Mouse (Mus musculus): ENCODE data around the gene Acsm4. TPM values are rescaled to one million over a fixed set of nuclear protein-coding genes. Genes with fewer than 3 reads are reported as not detected.
A peak's percentile ranks its signal among the peaks of the same experiment; 100 is the strongest.

Gene Acsm4
- polyA plus RNA-seq (2014; fragmentation: Nextera tagmentation; extraction: Ambion mirVana): not detected in 2 replicates

- Histone ChIP-seq H3K36me3 (ENCODE audit: control insufficient read depth, insufficient read depth, low read length) (no peaks in the 10 kb centered on the region), H3K4me1 (replicated peaks; ENCODE audit: control insufficient read depth, insufficient read depth, low read length) (no peaks in the 10 kb centered on the region), H3K9me3 (ENCODE audit: control insufficient read depth, low read length) (no peaks in the 10 kb centered on the region), H3K4me3 (ENCODE audit: low read depth, low read length) (no peak within 1 kb of the TSS), H3K9ac (ENCODE audit: low read depth, low read length) (no peak within 1 kb of the TSS), H3K27ac (ENCODE audit: low read depth, low read length) (no peak within 1 kb of the TSS), H3K4me2 (no peak within 1 kb of the TSS), H3K27me3 (replicated peaks; ENCODE audit: control insufficient read depth, insufficient read depth, low read length) (no peaks in the 10 kb centered on the region)
- WGBS: 75% methylated on average over 5 of the region's 5 CpGs
- ATAC-seq (replicated peaks; ENCODE audit: low FRiP score): no peak
- DNase-seq (ENCODE audit: low spot score): no peak
Observed at GRCm38 (mm10) chr7:119689726-119690125, at the start of gene Acsm4. TSS of gene Acsm4 (plus strand) at chr7:119690026.

GRCm38 (mm10) chr7:119642307-119642706 is 47.5 kb upstream of the Acsm4 start:
- H3K4me1 ChIP-seq (replicated peaks; ENCODE audit: control insufficient read depth, insufficient read depth, low read length): no peaks in the 10 kb centered on the region
- no peak for ATAC-seq (replicated peaks; ENCODE audit: low FRiP score)
- H3K36me3 ChIP-seq (ENCODE audit: control insufficient read depth, insufficient read depth, low read length): no peaks in the 10 kb centered on the region
- 69% methylated on average over 5 of the region's 5 CpGs for WGBS
- H3K27ac ChIP-seq (ENCODE audit: low read depth, low read length): no peak overlapping the region
- H3K27me3 ChIP-seq (replicated peaks; ENCODE audit: control insufficient read depth, insufficient read depth, low read length): no peaks in the 10 kb centered on the region
- no peak overlapping the region for H3K4me2 ChIP-seq
- no peaks in the 10 kb centered on the region for H3K9me3 ChIP-seq (ENCODE audit: control insufficient read depth, low read length)
- H3K9ac ChIP-seq (ENCODE audit: low read depth, low read length): no peak overlapping the region
- no peak for DNase-seq (ENCODE audit: low spot score)
- no peak overlapping the region for H3K4me3 ChIP-seq (ENCODE audit: low read depth, low read length)

- 86% methylated on average over 3 of the region's 3 CpGs for WGBS
- Histone ChIP-seq H3K9ac (ENCODE audit: low read depth, low read length) (no peak overlapping the region), H3K9me3 (ENCODE audit: control insufficient read depth, low read length) (no peaks in the 10 kb centered on the region), H3K4me3 (ENCODE audit: low read depth, low read length) (no peak overlapping the region), H3K36me3 (ENCODE audit: control insufficient read depth, insufficient read depth, low read length) (no peaks in the 10 kb centered on the region), H3K4me1 (replicated peaks; ENCODE audit: control insufficient read depth, insufficient read depth, low read length) (no peaks in the 10 kb centered on the region), H3K27me3 (replicated peaks; ENCODE audit: control insufficient read depth, insufficient read depth, low read length) (no peaks in the 10 kb centered on the region), H3K4me2 (no peak overlapping the region), H3K27ac (ENCODE audit: low read depth, low read length) (no peak overlapping the region)
- DNase-seq (ENCODE audit: low spot score) (no peak), ATAC-seq (replicated peaks; ENCODE audit: low FRiP score) (no peak)
Observed at GRCm38 (mm10) chr7:119667893-119668292, 21.9 kb upstream of the Acsm4 start.

- Histone ChIP-seq H3K27ac (ENCODE audit: low read depth, low read length) (no peak overlapping the region), H3K27me3 (replicated peaks; ENCODE audit: control insufficient read depth, insufficient read depth, low read length) (no peaks in the 10 kb centered on the region), H3K9ac (ENCODE audit: low read depth, low read length) (no peak overlapping the region), H3K4me1 (replicated peaks; ENCODE audit: control insufficient read depth, insufficient read depth, low read length) (no peaks in the 10 kb centered on the region), H3K9me3 (ENCODE audit: control insufficient read depth, low read length) (no peaks in the 10 kb centered on the region), H3K36me3 (ENCODE audit: control insufficient read depth, insufficient read depth, low read length) (no peaks in the 10 kb centered on the region), H3K4me3 (ENCODE audit: low read depth, low read length) (no peak overlapping the region), H3K4me2 (no peak overlapping the region)
- ATAC-seq (replicated peaks; ENCODE audit: low FRiP score) (no peak), DNase-seq (ENCODE audit: low spot score) (no peak)
- 74% methylated on average over 5 of the region's 5 CpGs for WGBS
Observed at GRCm38 (mm10) chr7:119670395-119670794, 19.4 kb upstream of the Acsm4 start.

- Histone ChIP-seq H3K4me3 (ENCODE audit: low read depth, low read length) (no peak overlapping the region), H3K27me3 (replicated peaks; ENCODE audit: control insufficient read depth, insufficient read depth, low read length) (no peaks in the 10 kb centered on the region), H3K4me2 (no peak overlapping the region), H3K9me3 (ENCODE audit: control insufficient read depth, low read length) (no peaks in the 10 kb centered on the region), H3K9ac (ENCODE audit: low read depth, low read length) (no peak overlapping the region), H3K27ac (ENCODE audit: low read depth, low read length) (no peak overlapping the region), H3K4me1 (replicated peaks; ENCODE audit: control insufficient read depth, insufficient read depth, low read length) (no peaks in the 10 kb centered on the region), H3K36me3 (ENCODE audit: control insufficient read depth, insufficient read depth, low read length) (no peaks in the 10 kb centered on the region)
- ATAC-seq (replicated peaks; ENCODE audit: low FRiP score) (no peak), DNase-seq (ENCODE audit: low spot score) (no peak)
- WGBS: 49% methylated on average over 6 of the region's 6 CpGs
Observed at GRCm38 (mm10) chr7:119670925-119671324, 18.9 kb upstream of the Acsm4 start.

- Histone ChIP-seq H3K4me1 (replicated peaks; ENCODE audit: control insufficient read depth, insufficient read depth, low read length) (no peaks in the 10 kb centered on the region), H3K4me2 (no peak overlapping the region), H3K36me3 (ENCODE audit: control insufficient read depth, insufficient read depth, low read length) (no peaks in the 10 kb centered on the region), H3K9me3 (ENCODE audit: control insufficient read depth, low read length) (no peaks in the 10 kb centered on the region), H3K4me3 (ENCODE audit: low read depth, low read length) (no peak overlapping the region), H3K27ac (ENCODE audit: low read depth, low read length) (no peak overlapping the region), H3K27me3 (replicated peaks; ENCODE audit: control insufficient read depth, insufficient read depth, low read length) (no peaks in the 10 kb centered on the region), H3K9ac (ENCODE audit: low read depth, low read length) (no peak overlapping the region)
- 22% methylated on average over 6 of the region's 6 CpGs for WGBS
- ATAC-seq (replicated peaks; ENCODE audit: low FRiP score) (0 out of 2 replicates have a peak, but pooled peaks have one; percentile 31), DNase-seq (ENCODE audit: low spot score) (no peak)
Observed at GRCm38 (mm10) chr7:119673465-119673864, 16.4 kb upstream of the Acsm4 start.

GRCm38 (mm10) chr7:119680107-119680506 is 9.7 kb upstream of the Acsm4 start:
- H3K27ac ChIP-seq (ENCODE audit: low read depth, low read length): no peak overlapping the region
- no peak for DNase-seq (ENCODE audit: low spot score)
- H3K9me3 ChIP-seq (ENCODE audit: control insufficient read depth, low read length): no peaks in the 10 kb centered on the region
- H3K36me3 ChIP-seq (ENCODE audit: control insufficient read depth, insufficient read depth, low read length): no peaks in the 10 kb centered on the region
- no peak overlapping the region for H3K4me2 ChIP-seq
- H3K27me3 ChIP-seq (replicated peaks; ENCODE audit: control insufficient read depth, insufficient read depth, low read length): no peaks in the 10 kb centered on the region
- WGBS: 77% methylated on average over 8 of the region's 8 CpGs
- no peaks in the 10 kb centered on the region for H3K4me1 ChIP-seq (replicated peaks; ENCODE audit: control insufficient read depth, insufficient read depth, low read length)
- no peak overlapping the region for H3K9ac ChIP-seq (ENCODE audit: low read depth, low read length)
- ATAC-seq (replicated peaks; ENCODE audit: low FRiP score): no peak
- no peak overlapping the region for H3K4me3 ChIP-seq (ENCODE audit: low read depth, low read length)

GRCm38 (mm10) chr7:119682699-119683098 is 7.1 kb upstream of the Acsm4 start:
- ATAC-seq (replicated peaks; ENCODE audit: low FRiP score): no peak
- H3K27ac ChIP-seq (ENCODE audit: low read depth, low read length): no peak overlapping the region
- WGBS: 73% methylated on average over 4 of the region's 4 CpGs

GRCm38 (mm10) chr7:119692302-119692701 is 2.5 kb downstream of the Acsm4 start:
- Histone ChIP-seq H3K4me3 (ENCODE audit: low read depth, low read length) (no peak overlapping the region), H3K27me3 (replicated peaks; ENCODE audit: control insufficient read depth, insufficient read depth, low read length) (no peaks in the 10 kb centered on the region), H3K4me1 (replicated peaks; ENCODE audit: control insufficient read depth, insufficient read depth, low read length) (no peaks in the 10 kb centered on the region), H3K4me2 (no peak overlapping the region), H3K9ac (ENCODE audit: low read depth, low read length) (no peak overlapping the region), H3K9me3 (ENCODE audit: control insufficient read depth, low read length) (no peaks in the 10 kb centered on the region), H3K27ac (ENCODE audit: low read depth, low read length) (no peak overlapping the region), H3K36me3 (ENCODE audit: control insufficient read depth, insufficient read depth, low read length) (no peaks in the 10 kb centered on the region)
- 77% methylated on average over 4 of the region's 4 CpGs for WGBS
- DNase-seq (ENCODE audit: low spot score) (no peak), ATAC-seq (replicated peaks; ENCODE audit: low FRiP score) (no peak)

More at GRCm38 (mm10) chr7:119682699-119683098, 7.1 kb upstream of the Acsm4 start:
- no peaks in the 10 kb centered on the region for H3K9me3 ChIP-seq (ENCODE audit: control insufficient read depth, low read length)
- H3K9ac ChIP-seq (ENCODE audit: low read depth, low read length): no peak overlapping the region
- no peaks in the 10 kb centered on the region for H3K36me3 ChIP-seq (ENCODE audit: control insufficient read depth, insufficient read depth, low read length)
- H3K4me2 ChIP-seq: no peak overlapping the region
- no peaks in the 10 kb centered on the region for H3K27me3 ChIP-seq (replicated peaks; ENCODE audit: control insufficient read depth, insufficient read depth, low read length)
- DNase-seq (ENCODE audit: low spot score): no peak
- H3K4me3 ChIP-seq (ENCODE audit: low read depth, low read length): no peak overlapping the region
- no peaks in the 10 kb centered on the region for H3K4me1 ChIP-seq (replicated peaks; ENCODE audit: control insufficient read depth, insufficient read depth, low read length)

All from liver, embryonic 11.5 days (tissue).